Mouse (Mus musculus): Measurements from ENCODE around the gene Ppp2r5b. TPM values are rescaled to one million over a fixed set of nuclear protein-coding genes. Genes with fewer than 3 reads are reported as not detected.

Gene Ppp2r5b
- total RNA-seq (2014; rRNA removed) (248 and 256 TPM in 2 replicates), polyA plus RNA-seq (2015; fragmentation: Nextera tagmentation; extraction: Ambion mirVana) (177 and 189 TPM in 2 replicates)

DNA sequence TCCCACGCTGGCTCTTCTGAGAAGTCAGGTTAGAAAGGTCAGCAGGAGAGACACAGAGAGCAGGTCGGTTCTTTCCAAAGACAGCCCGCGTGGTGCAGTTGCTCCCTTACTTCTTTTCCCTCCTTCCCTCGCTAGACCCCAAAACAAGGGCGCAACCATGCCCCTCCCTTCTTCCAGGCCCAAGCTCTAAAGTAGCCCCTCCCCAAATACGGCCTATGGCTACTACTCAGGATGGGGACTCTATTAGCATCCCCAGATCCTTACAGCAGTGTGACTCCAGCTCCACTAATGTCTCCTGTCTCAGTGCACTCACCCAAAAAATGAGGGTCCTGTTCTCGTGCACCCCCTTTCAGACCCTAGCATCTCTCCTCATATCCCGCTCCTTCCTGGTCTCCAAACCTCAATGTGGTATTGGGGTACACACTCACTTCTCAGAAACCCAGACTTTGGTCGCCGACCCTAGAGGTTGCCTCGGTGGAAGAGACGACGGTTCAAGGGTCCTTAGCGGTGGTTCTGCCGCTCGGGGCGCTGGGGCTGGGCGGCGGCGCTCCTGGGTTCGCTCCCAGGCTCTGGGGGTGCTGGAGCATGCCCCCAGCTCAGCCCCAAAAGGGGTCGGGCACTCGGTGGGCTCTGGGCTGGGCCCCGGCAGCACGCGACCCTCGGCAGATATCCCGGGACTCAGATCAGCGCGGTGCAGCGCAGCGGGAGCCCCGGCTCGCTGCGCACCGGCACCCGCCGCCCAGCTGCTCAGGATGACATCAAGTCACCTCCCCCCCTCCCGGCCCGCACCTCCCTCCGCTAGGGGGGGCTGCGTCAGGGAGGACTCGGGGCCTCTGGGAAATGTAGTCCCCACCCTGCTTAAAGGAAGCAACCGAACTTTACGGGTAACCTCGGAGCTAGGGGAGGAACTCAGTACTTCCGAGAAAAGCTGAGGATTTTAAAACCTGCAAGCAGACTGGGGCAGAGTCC, at the start of gene Ppp2r5b:
Ppp2r5b (minus strand) TSS at position 789 of the 969 bp plus-strand sequence.
- TF ChIP-seq CTCF (IDR thresholded peaks at IDR 0.05) = peak; percentile 65
- 2% methylated on average over 48 of the region's 48 CpGs for WGBS
- DNase-seq (ENCODE audit: low spot score) = peak; percentile 95

DNA sequence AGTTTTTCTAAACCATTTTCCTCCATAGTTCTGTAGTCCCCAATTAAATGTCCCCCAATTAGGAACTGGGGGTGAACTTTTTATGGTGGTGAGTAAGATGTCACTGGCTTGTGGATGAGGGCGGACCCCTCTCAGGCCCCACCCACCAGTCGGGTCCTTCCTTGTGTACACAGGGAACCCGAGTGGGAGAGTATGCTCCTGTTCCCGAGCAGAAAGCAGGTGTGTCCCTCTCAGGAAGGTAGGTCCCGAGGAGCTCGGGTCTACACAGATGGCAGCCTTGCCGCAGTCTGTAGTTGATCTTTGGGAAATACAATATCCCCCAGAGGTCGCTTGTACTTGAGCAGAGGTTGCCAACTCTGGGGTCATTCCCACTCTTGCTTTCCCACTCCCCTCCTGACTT, 49.6 kb upstream of the Ppp2r5b start:
- Histone ChIP-seq H3K27ac (ENCODE audit: low read depth, low read length) (no peak overlapping the region), H3K9ac (replicated peaks; ENCODE audit: low read length, poor library complexity, severe bottlenecking) (no peak overlapping the region), H3K4me3 (ENCODE audit: low read depth, low read length) (no peak overlapping the region), H3K27me3 (ENCODE audit: insufficient read depth, low read length) (no peaks in the 10 kb centered on the region), H3K36me3 (ENCODE audit: insufficient read depth, low read length) (peaks cover 43% of the 10 kb centered on the region), H3K9me3 (ENCODE audit: low read length) (no peaks in the 10 kb centered on the region), H3K4me1 (ENCODE audit: insufficient read depth, low read length) (no peaks in the 10 kb centered on the region), H3K4me2 (ENCODE audit: low read depth, low read length, poor library complexity, severe bottlenecking) (no peak overlapping the region)
- DNase-seq (ENCODE audit: low spot score) (no peak), ATAC-seq (ENCODE audit: low FRiP score) (no peak)
- no peak for TF ChIP-seq CTCF (IDR thresholded peaks at IDR 0.05)
- WGBS = 85% methylated on average over 8 of the region's 8 CpGs

More for the DNA sequence above, at the start of gene Ppp2r5b:
- Histone ChIP-seq H3K36me3 (ENCODE audit: insufficient read depth, low read length) (peaks cover 31% of the 10 kb centered on the region), H3K4me1 (ENCODE audit: insufficient read depth, low read length) (peaks cover 11% of the 10 kb centered on the region), H3K27ac (ENCODE audit: low read depth, low read length) (peak within 1 kb of the TSS; percentile 89), H3K9me3 (ENCODE audit: low read length) (no peaks in the 10 kb centered on the region), H3K9ac (replicated peaks; ENCODE audit: low read length, poor library complexity, severe bottlenecking) (peak within 1 kb of the TSS; percentile 94), H3K27me3 (ENCODE audit: insufficient read depth, low read length) (no peaks in the 10 kb centered on the region), H3K4me3 (ENCODE audit: low read depth, low read length) (peak within 1 kb of the TSS; percentile 92), H3K4me2 (ENCODE audit: low read depth, low read length, poor library complexity, severe bottlenecking) (peak within 1 kb of the TSS; percentile 89)
- ATAC-seq (ENCODE audit: low FRiP score) = peak; percentile 93

DNA sequence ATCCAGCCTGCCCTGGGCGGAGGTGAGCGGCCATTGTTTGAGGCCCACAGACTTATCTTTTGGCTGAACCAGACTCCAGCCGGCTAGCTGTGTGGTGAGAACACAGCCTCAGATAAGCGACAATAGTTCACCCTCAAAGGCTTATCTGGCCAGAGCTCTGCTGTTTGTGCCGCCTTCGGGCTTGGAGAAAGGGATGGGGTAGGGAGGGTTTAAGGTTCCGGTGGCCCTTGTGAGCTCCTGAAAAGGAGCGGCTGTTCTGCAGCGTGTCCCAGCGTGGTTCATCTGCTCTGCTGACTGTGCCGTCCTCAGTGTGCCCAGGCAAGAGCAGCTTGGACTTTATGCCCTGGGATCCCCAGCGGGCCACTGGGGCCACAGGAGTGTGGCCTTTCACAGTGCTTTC, 48.8 kb upstream of the Ppp2r5b start:
- Histone ChIP-seq H3K9me3 (ENCODE audit: low read length) (no peaks in the 10 kb centered on the region), H3K36me3 (ENCODE audit: insufficient read depth, low read length) (peaks cover 37% of the 10 kb centered on the region), H3K9ac (replicated peaks; ENCODE audit: low read length, poor library complexity, severe bottlenecking) (no peak overlapping the region), H3K4me3 (ENCODE audit: low read depth, low read length) (no peak overlapping the region), H3K27ac (ENCODE audit: low read depth, low read length) (no peak overlapping the region), H3K4me1 (ENCODE audit: insufficient read depth, low read length) (peaks cover 4% of the 10 kb centered on the region; the same call in 1 of the 2 replicates), H3K27me3 (ENCODE audit: insufficient read depth, low read length) (no peaks in the 10 kb centered on the region), H3K4me2 (ENCODE audit: low read depth, low read length, poor library complexity, severe bottlenecking) (no peak overlapping the region)
- TF ChIP-seq CTCF (IDR thresholded peaks at IDR 0.05) = no peak
- ATAC-seq (ENCODE audit: low FRiP score) (no peak), DNase-seq (ENCODE audit: low spot score) (no peak)
- 90% methylated on average over 12 of the region's 12 CpGs for WGBS

GRCm38 (mm10) chr19:6283001-6283400, 47.3 kb upstream of the Ppp2r5b start:
- Histone ChIP-seq H3K4me1 (ENCODE audit: insufficient read depth, low read length) (peaks cover 18% of the 10 kb centered on the region; the same call in 1 of the 2 replicates), H3K27me3 (ENCODE audit: insufficient read depth, low read length) (no peaks in the 10 kb centered on the region), H3K27ac (ENCODE audit: low read depth, low read length) (no peak overlapping the region), H3K9ac (replicated peaks; ENCODE audit: low read length, poor library complexity, severe bottlenecking) (no peak overlapping the region), H3K36me3 (ENCODE audit: insufficient read depth, low read length) (peaks cover 37% of the 10 kb centered on the region), H3K9me3 (ENCODE audit: low read length) (no peaks in the 10 kb centered on the region), H3K4me2 (ENCODE audit: low read depth, low read length, poor library complexity, severe bottlenecking) (no peak overlapping the region), H3K4me3 (ENCODE audit: low read depth, low read length) (no peak overlapping the region)
- WGBS = 89% methylated on average over 5 of the region's 5 CpGs
- no peak for ATAC-seq (ENCODE audit: low FRiP score)
- TF ChIP-seq CTCF (IDR thresholded peaks at IDR 0.05) = no peak
- DNase-seq (ENCODE audit: low spot score) = no peak

- H3K4me1 ChIP-seq (ENCODE audit: insufficient read depth, low read length) = peaks cover 20% of the 10 kb centered on the region; the same call in 1 of the 2 replicates
- no peak overlapping the region; the same call in 1 of the 2 replicates for H3K9ac ChIP-seq (replicated peaks; ENCODE audit: low read length, poor library complexity, severe bottlenecking)
- 85% methylated on average over 14 of the region's 14 CpGs for WGBS
- H3K9me3 ChIP-seq (ENCODE audit: low read length) = no peaks in the 10 kb centered on the region
- no peak for TF ChIP-seq CTCF (IDR thresholded peaks at IDR 0.05)
- no peak overlapping the region for H3K4me2 ChIP-seq (ENCODE audit: low read depth, low read length, poor library complexity, severe bottlenecking)
- no peak for ATAC-seq (ENCODE audit: low FRiP score)
- DNase-seq (ENCODE audit: low spot score) = no peak
- H3K4me3 ChIP-seq (ENCODE audit: low read depth, low read length) = no peak overlapping the region
- peaks cover 31% of the 10 kb centered on the region for H3K36me3 ChIP-seq (ENCODE audit: insufficient read depth, low read length)
- H3K27me3 ChIP-seq (ENCODE audit: insufficient read depth, low read length) = no peaks in the 10 kb centered on the region
- H3K27ac ChIP-seq (ENCODE audit: low read depth, low read length) = no peak overlapping the region
Measured at GRCm38 (mm10) chr19:6281122-6282020, 45.7 kb upstream of the Ppp2r5b start.

Measured in midbrain, postnatal 0 days (tissue).